Mouse (Mus musculus): ENCODE results near the gene Gm2310. TPM values are rescaled to one million over a fixed set of nuclear protein-coding genes. Genes with fewer than 3 reads are reported as not detected.

The Gm2310 gene
- polyA plus RNA-seq, 1 experiment from 2014 or later, result not detected

Other genes starting within 250 kb of the Gm2310 start
- gene Nipbl, start 75.5 kb downstream of the Gm2310 start, polyA plus RNA-seq (2018), result 19.9 to 35.0 TPM (median 22.8 TPM) in 3 replicates
- 0.12 to 0.22 TPM in 2 of 3 replicates, not detected in the other for gene Slc1a3, start 190.8 kb upstream of the Gm2310 start, polyA plus RNA-seq (2018)

Measured in macrophage (primary cell).